Mouse (Mus musculus): ENCODE results near the gene Gm5127. TPM values are rescaled to one million over a fixed set of nuclear protein-coding genes. Genes with fewer than 3 reads are reported as not detected.

Gm5127 gene
- 0.08 TPM in 1 of 2 replicates, not detected in the other for polyA plus RNA-seq (2015; fragmentation: Nextera tagmentation; extraction: Ambion mirVana)

DNA sequence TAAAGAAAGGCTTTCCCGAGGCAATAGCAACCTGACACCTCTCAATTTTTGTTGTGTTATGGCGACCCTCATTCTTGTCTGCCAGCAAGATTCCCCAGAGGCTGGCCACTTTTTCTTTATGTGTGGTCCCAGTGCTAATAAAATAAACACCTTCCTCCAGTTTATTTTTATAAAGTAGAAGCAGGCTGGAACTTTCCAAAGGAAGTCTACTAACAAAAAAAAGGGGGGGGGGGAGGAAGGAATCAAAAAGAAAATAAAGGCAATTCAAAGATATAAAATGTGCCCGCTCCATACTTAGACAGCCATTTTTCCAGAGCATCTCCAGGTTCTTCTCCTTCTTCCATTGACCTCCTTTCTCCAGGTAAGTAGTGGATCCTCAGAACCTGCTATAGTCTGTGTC is at the start of gene Gm5127:
TSS of gene Gm5127 (plus strand) at position 301 of the 400 bp plus-strand sequence.

DNA sequence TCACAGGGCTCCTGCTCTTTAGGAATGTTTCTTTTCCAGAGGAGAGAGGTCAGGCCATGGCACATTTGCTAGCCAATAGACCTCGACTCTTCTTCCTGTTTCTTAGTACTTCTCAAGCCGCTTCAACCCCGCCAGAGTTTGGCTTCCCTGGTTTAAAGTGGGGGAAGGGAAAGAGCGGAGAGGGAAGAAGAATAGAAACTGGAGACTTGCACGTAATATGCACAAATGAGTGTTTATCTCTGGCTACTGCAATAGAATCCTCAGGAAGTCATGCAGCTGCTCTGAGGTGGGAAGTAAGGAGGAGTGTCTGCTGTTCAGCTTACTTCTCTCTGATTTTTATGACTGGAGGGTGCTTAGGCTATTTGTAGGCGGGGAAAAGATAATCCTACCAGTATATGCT is 20.4 kb downstream of the Gm5127 start, which contains the start of gene Cysltr1:
TSS of gene Cysltr1 (minus strand) at position 294 of the 400 bp plus-strand sequence.

Other genes with a start within 250 kb of the Gm5127 start
- gene Fndc3c1, start 97.8 kb upstream of the Gm5127 start, polyA plus RNA-seq (2015; fragmentation: Nextera tagmentation; extraction: Ambion mirVana) = not detected in 2 replicates
- gene Cysltr1, start 20.5 kb downstream of the Gm5127 start, polyA plus RNA-seq (2015; fragmentation: Nextera tagmentation; extraction: Ambion mirVana) = 2.0 and 3.0 TPM in 2 replicates